Mouse (Mus musculus) lung, adult 2 months (tissue): ENCODE data around the gene Slc16a4.

Source experiments
- CTCF ChIP-seq: fragments of 200-500 bp; IDR thresholded peaks from 2 replicates; pipeline ENCODE4 v1.5.1; 2011; ENCODE audit warnings: mild to moderate bottlenecking, low read length, control low read depth; ENCODE audit not compliant: insufficient read depth
- POLR2A ChIP-seq: fragments of 200-500 bp; IDR thresholded peaks from 2 replicates; pipeline ENCODE4 v1.6.1; 2011; ENCODE audit warnings: low read depth, mild to moderate bottlenecking, control low read depth, low read length, borderline replicate concordance; ENCODE audit errors: extremely low read depth

DNA sequence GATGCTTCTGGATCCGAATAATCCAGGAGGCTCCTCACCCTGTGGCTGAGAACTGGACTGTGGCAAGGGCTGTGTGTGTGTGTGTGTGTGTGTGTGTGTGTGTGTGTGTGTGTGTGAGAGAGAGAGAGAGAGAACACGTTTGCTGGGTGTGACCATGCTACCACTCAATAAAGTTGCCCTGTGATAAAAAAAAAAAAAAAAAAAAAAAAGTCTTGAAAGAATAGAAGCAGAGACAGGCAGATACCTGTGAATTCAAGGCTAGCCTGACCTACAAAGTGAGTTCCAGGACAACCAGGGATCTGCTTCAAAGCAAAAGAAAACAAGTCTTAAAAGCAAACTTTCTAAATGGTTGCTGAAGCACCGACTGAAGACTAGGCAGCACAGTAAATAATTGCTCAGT lies 52.9 kb downstream of the Slc16a4 start:
- TF ChIP-seq POLR2A = no peak
- TF ChIP-seq CTCF = no peak
